Mouse (Mus musculus) heart, adult 2 months (tissue): ENCODE measurements at regions not wholly inside any gene's neighbourhood (a gene's known extent, or its start where the extent isn't known, plus 50 kb on each side); places are given as distances from the start of the nearest gene placed in this dataset.

ENCODE experiments used
- CTCF ChIP-seq: fragments of 200-600 bp; IDR thresholded peaks from 2 replicates; pipeline ENCODE4 v1.8.1; 2022; ENCODE audit warnings: antibody characterized with exemption, mild to moderate bottlenecking, moderate library complexity
- EP300 ChIP-seq: fragments of 200-500 bp; IDR thresholded peaks from 2 replicates; pipeline ENCODE4 v1.6.1; 2011; ENCODE audit warnings: low read depth, low read length, control low read depth; ENCODE audit not compliant: insufficient read depth
- POLR2A ChIP-seq: fragments of 200-500 bp; IDR thresholded peaks from 2 replicates; pipeline ENCODE4 v1.6.1; 2011; ENCODE audit warnings: mild to moderate bottlenecking, low read depth, low read length, control low read depth; ENCODE audit not compliant: insufficient read depth

DNA sequence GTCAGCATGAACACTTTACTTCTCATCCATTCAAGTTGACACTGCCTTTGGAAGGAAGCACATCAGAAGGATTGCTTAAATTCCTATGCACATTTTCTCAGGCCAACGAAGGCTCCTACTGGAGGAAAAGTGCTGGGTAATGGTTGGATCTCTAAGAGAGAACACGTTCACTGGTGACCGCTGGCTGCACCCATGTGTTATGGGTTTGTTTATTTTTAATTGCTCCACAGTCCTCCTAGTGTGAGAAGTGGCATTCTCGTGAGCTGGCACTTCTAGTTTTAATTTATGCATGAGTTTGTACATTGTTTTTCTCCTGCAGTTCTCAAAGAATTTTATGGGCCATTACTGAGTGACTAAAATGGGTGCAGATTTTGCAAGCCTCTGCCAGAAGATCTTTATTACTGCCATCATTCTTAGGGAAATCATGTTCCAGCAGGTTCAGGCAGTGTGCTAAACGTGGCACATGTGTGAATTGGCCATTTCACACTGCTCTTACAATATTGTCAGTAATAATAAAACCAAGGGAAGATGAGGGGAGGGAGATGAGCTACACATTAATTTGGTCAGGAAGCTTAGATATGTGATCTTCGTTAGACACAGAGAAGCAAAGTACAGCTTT is 731.6 kb downstream of the Ttll7 start:
- TF ChIP-seq CTCF (no peak), POLR2A (no peak), EP300 (no peak)
